Mouse (Mus musculus): Measurements from ENCODE around the gene Rhd. TPM values are rescaled to one million over a fixed set of nuclear protein-coding genes. Genes with fewer than 3 reads are reported as not detected.
"Not testable (repeated sequence)": the region's sequence is repeated elsewhere in the genome, so short reads cannot be mapped to it uniquely, and the experiment has no call there.

The Rhd gene
- polyA plus RNA-seq (2015; fragmentation: Nextera tagmentation; extraction: Ambion mirVana), result 1.3 and 1.4 TPM in 2 replicates

DNA sequence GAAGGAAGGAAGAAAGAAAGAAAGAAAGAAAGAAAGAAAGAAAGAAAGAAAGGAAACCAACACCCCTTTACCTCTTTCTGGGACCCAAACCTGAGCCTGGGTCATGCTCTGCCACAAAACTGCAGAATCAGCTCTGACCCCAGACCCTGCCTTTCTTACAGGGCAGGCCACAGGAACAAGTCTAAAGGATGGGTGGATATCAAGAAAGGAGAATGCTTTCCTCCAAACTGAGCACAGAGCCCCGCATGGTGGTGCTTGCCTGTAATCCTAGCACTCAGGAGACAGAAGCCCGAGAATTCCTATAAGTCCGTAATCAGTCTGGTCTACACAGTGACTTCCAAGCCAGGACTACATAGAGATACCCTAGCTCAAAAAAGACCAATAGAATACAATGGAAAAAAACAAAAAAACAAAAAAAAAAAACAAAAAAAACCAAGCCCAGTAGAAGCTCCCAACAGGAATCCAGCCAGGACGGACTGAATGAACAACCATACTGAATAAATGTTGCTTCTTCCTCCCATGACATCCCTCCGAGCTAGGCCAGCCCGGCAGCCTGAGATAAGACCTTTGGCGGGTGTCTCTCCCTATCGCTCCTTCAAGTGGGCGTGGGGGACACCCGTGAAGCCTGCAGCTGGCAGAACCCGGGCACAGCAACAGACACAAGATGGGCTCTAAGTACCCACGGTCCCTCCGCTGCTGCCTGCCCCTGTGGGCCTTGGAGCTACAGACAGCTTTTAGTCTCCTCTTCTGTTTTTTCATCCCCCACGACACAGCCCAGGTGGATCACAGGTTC lies at the start of gene Rhd:
Rhd (plus strand) TSS at position 600 of the 793 bp plus-strand sequence.
- Histone ChIP-seq H3K4me2 (ENCODE audit: low read length) (no peak within 1 kb of the TSS), H3K27me3 (ENCODE audit: control insufficient read depth, insufficient read depth, low read depth, low read length) (peaks cover 6% of the 10 kb centered on the region; the same call in 1 of the 2 replicates), H3K9me3 (replicated peaks; ENCODE audit: control insufficient read depth, low read length, poor library complexity, severe bottlenecking) (no peaks in the 10 kb centered on the region), H3K36me3 (ENCODE audit: control insufficient read depth, insufficient read depth, low read length) (no peaks in the 10 kb centered on the region), H3K4me3 (ENCODE audit: low read depth, low read length) (no peak within 1 kb of the TSS), H3K9ac (ENCODE audit: low read depth, low read length) (no peak within 1 kb of the TSS), H3K27ac (ENCODE audit: low read length) (no peak within 1 kb of the TSS), H3K4me1 (ENCODE audit: control insufficient read depth, insufficient read depth, low read length) (no peaks in the 10 kb centered on the region)
- ATAC-seq, result no peak
- 76% methylated on average over 14 of the region's 14 CpGs for WGBS

DNA sequence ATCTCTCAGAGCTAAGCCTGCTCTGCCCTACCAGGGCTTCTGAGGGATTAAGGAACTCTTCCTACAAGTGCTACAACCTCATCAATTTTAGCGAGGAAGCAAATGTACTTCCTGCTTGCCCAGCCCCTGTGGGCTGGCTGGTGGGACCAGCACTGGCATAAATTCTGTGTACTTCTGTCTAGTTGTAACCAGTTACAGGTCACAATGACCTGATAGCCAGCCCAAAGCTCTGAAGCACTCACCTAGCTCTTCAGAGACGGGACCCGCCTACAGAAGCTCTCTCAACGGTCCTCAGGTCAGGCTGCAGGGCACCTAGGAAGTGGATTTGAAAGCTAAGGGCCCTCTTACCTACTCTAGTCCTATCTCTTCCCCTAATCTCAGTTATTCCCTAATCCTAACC lies 46.6 kb upstream of the Rhd start:
- no peaks in the 10 kb centered on the region for H3K36me3 ChIP-seq (ENCODE audit: control insufficient read depth, insufficient read depth, low read length)
- no peak for ATAC-seq
- no peak overlapping the region for H3K4me3 ChIP-seq (ENCODE audit: low read depth, low read length)
- H3K27me3 ChIP-seq (ENCODE audit: control insufficient read depth, insufficient read depth, low read depth, low read length), result no peaks in the 10 kb centered on the region
- WGBS, result 82% methylated on average over 4 of the region's 4 CpGs
- no peak overlapping the region for H3K9ac ChIP-seq (ENCODE audit: low read depth, low read length)
- H3K4me2 ChIP-seq (ENCODE audit: low read length), result no peak overlapping the region
- H3K9me3 ChIP-seq (replicated peaks; ENCODE audit: control insufficient read depth, low read length, poor library complexity, severe bottlenecking), result no peaks in the 10 kb centered on the region
- H3K27ac ChIP-seq (ENCODE audit: low read length), result no peak overlapping the region
- H3K4me1 ChIP-seq (ENCODE audit: control insufficient read depth, insufficient read depth, low read length), result no peaks in the 10 kb centered on the region

GRCm38 (mm10) chr4:134821061-134821460 lies 43.3 kb upstream of the Rhd start:
- H3K4me2 ChIP-seq (ENCODE audit: low read length), result no peak overlapping the region
- no peaks in the 10 kb centered on the region for H3K27me3 ChIP-seq (ENCODE audit: control insufficient read depth, insufficient read depth, low read depth, low read length)
- H3K36me3 ChIP-seq (ENCODE audit: control insufficient read depth, insufficient read depth, low read length), result peaks cover 2% of the 10 kb centered on the region; the same call in 1 of the 2 replicates
- no peaks in the 10 kb centered on the region for H3K4me1 ChIP-seq (ENCODE audit: control insufficient read depth, insufficient read depth, low read length)
- H3K27ac ChIP-seq (ENCODE audit: low read length), result no peak overlapping the region
- no peak for ATAC-seq
- H3K9ac ChIP-seq (ENCODE audit: low read depth, low read length), result no peak overlapping the region
- 86% methylated on average over 1 of the region's 1 CpGs for WGBS
- no peaks in the 10 kb centered on the region for H3K9me3 ChIP-seq (replicated peaks; ENCODE audit: control insufficient read depth, low read length, poor library complexity, severe bottlenecking)
- no peak overlapping the region for H3K4me3 ChIP-seq (ENCODE audit: low read depth, low read length)

DNA sequence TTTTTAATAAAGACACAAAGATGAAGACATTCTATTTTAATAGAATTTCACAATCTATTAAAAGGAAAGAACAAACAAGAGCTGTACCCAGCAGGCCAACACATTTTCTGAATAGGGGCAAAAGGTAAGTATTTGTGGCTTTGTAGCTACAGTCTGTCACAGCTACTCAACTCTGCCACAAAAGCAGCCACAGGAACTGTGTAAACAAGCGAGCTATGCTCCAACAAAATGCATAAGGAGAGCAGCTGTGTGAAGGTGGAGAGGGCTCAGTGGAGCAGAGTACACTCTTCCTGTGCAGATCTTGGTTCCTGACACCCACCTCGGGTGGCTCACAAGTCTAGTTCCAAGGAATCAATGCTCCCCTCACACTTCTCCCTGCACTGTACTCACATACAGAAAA lies 40.8 kb upstream of the Rhd start:
- WGBS, result 71% methylated on average over 2 of the region's 2 CpGs
- peaks cover 17% of the 10 kb centered on the region for H3K36me3 ChIP-seq (ENCODE audit: control insufficient read depth, insufficient read depth, low read length)
- no peaks in the 10 kb centered on the region for H3K9me3 ChIP-seq (replicated peaks; ENCODE audit: control insufficient read depth, low read length, poor library complexity, severe bottlenecking)
- no peaks in the 10 kb centered on the region for H3K4me1 ChIP-seq (ENCODE audit: control insufficient read depth, insufficient read depth, low read length)
- no peak overlapping the region for H3K9ac ChIP-seq (ENCODE audit: low read depth, low read length)
- ATAC-seq, result no peak
- no peak overlapping the region for H3K27ac ChIP-seq (ENCODE audit: low read length)
- no peaks in the 10 kb centered on the region for H3K27me3 ChIP-seq (ENCODE audit: control insufficient read depth, insufficient read depth, low read depth, low read length)
- H3K4me2 ChIP-seq (ENCODE audit: low read length), result no peak overlapping the region
- H3K4me3 ChIP-seq (ENCODE audit: low read depth, low read length), result no peak overlapping the region

DNA sequence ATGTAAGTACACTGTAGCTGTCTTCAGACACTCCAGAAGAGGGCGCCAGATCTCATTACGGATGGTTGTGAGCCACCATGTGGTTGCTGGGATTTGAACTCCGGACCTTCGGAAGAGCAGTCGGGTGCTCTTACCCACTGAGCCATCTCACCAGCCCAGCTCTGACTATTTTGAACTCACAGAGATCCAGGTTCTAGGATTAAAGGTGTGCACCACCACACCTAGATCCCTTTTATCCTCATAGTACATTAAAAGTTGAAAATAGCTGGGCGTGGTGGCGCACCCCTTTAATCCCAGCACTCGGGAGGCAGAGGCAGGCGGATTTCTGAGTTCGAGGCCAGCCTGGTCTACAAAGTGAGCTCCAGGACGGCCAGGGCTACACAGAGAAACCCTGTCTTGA lies 38.5 kb upstream of the Rhd start:
- not testable (repeated sequence) for H3K27me3 ChIP-seq (ENCODE audit: control insufficient read depth, insufficient read depth, low read depth, low read length); H3K4me1 ChIP-seq (ENCODE audit: control insufficient read depth, insufficient read depth, low read length); ATAC-seq; H3K27ac ChIP-seq (ENCODE audit: low read length); H3K9me3 ChIP-seq (replicated peaks; ENCODE audit: control insufficient read depth, low read length, poor library complexity, severe bottlenecking); H3K4me3 ChIP-seq (ENCODE audit: low read depth, low read length); H3K4me2 ChIP-seq (ENCODE audit: low read length); H3K9ac ChIP-seq (ENCODE audit: low read depth, low read length)
- H3K36me3 ChIP-seq (ENCODE audit: control insufficient read depth, insufficient read depth, low read length), result peaks cover 17% of the 10 kb centered on the region
- 92% methylated on average over 10 of the region's 11 CpGs for WGBS

DNA sequence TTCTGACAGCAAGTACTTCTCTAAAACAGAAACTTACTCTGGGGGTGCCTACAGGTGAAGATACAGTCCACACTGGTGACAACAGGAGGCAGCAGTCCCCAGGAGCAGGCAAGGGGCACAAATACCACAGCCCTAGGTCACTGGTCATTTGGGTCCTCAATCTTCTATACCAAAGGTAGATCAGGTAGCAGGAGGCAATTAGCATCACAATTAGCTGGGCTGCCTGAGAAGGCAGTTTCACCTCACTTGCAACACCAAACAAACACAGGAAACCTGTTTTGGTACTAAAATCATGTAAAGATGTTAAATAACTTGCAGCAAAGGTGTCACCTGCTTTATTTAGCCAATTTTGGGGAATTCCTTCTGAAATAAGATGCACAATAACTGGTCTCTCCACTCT lies 38.0 kb upstream of the Rhd start:
- peaks cover 17% of the 10 kb centered on the region for H3K36me3 ChIP-seq (ENCODE audit: control insufficient read depth, insufficient read depth, low read length)
- no peak overlapping the region for H3K4me2 ChIP-seq (ENCODE audit: low read length)
- no peak overlapping the region for H3K27ac ChIP-seq (ENCODE audit: low read length)
- H3K9ac ChIP-seq (ENCODE audit: low read depth, low read length), result no peak overlapping the region
- no peak for ATAC-seq
- no peaks in the 10 kb centered on the region for H3K27me3 ChIP-seq (ENCODE audit: control insufficient read depth, insufficient read depth, low read depth, low read length)
- H3K9me3 ChIP-seq (replicated peaks; ENCODE audit: control insufficient read depth, low read length, poor library complexity, severe bottlenecking), result no peaks in the 10 kb centered on the region
- H3K4me1 ChIP-seq (ENCODE audit: control insufficient read depth, insufficient read depth, low read length), result no peaks in the 10 kb centered on the region
- H3K4me3 ChIP-seq (ENCODE audit: low read depth, low read length), result no peak overlapping the region

GRCm38 (mm10) chr4:134827806-134828205 lies 36.5 kb upstream of the Rhd start:
- no peaks in the 10 kb centered on the region for H3K4me1 ChIP-seq (ENCODE audit: control insufficient read depth, insufficient read depth, low read length)
- no peaks in the 10 kb centered on the region for H3K9me3 ChIP-seq (replicated peaks; ENCODE audit: control insufficient read depth, low read length, poor library complexity, severe bottlenecking)
- WGBS, result 94% methylated on average over 11 of the region's 11 CpGs
- no peak overlapping the region for H3K9ac ChIP-seq (ENCODE audit: low read depth, low read length)
- H3K27me3 ChIP-seq (ENCODE audit: control insufficient read depth, insufficient read depth, low read depth, low read length), result no peaks in the 10 kb centered on the region
- H3K4me3 ChIP-seq (ENCODE audit: low read depth, low read length), result no peak overlapping the region
- H3K36me3 ChIP-seq (ENCODE audit: control insufficient read depth, insufficient read depth, low read length), result peaks cover 19% of the 10 kb centered on the region
- ATAC-seq, result no peak
- H3K27ac ChIP-seq (ENCODE audit: low read length), result no peak overlapping the region
- H3K4me2 ChIP-seq (ENCODE audit: low read length), result no peak overlapping the region

DNA sequence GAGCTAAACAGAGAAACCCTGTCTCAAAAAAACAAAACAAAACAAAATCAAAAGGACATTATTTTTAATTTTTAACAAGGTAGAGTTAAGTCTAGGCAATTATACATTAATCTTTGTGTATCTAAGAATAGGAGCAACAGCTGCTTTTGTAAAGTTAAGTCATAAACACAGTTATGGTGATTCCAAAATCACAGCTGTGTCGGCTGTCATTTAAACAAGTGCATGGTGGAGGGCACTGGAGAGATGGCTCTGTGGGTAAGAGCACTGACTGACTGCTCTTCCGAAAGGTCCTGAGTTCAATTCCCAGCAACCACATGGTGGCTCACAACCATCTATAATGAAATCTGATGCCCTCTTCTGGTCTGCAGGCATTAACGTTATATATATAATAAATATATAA lies 32.4 kb upstream of the Rhd start:
- Histone ChIP-seq H3K27ac (ENCODE audit: low read length) (no peak overlapping the region), H3K4me3 (ENCODE audit: low read depth, low read length) (no peak overlapping the region), H3K36me3 (ENCODE audit: control insufficient read depth, insufficient read depth, low read length) (peaks cover 18% of the 10 kb centered on the region), H3K4me2 (ENCODE audit: low read length) (no peak overlapping the region), H3K9me3 (replicated peaks; ENCODE audit: control insufficient read depth, low read length, poor library complexity, severe bottlenecking) (no peaks in the 10 kb centered on the region), H3K9ac (ENCODE audit: low read depth, low read length) (no peak overlapping the region), H3K4me1 (ENCODE audit: control insufficient read depth, insufficient read depth, low read length) (no peaks in the 10 kb centered on the region), H3K27me3 (ENCODE audit: control insufficient read depth, insufficient read depth, low read depth, low read length) (no peaks in the 10 kb centered on the region)
- WGBS, result 90% methylated on average over 3 of the region's 3 CpGs
- no peak for ATAC-seq

GRCm38 (mm10) chr4:134835486-134835885 lies 28.9 kb upstream of the Rhd start:
- Histone ChIP-seq H3K36me3 (ENCODE audit: control insufficient read depth, insufficient read depth, low read length) (peaks cover 7% of the 10 kb centered on the region; the same call in 1 of the 2 replicates), H3K4me3 (ENCODE audit: low read depth, low read length) (no peak overlapping the region), H3K27me3 (ENCODE audit: control insufficient read depth, insufficient read depth, low read depth, low read length) (no peaks in the 10 kb centered on the region), H3K4me2 (ENCODE audit: low read length) (no peak overlapping the region), H3K9ac (ENCODE audit: low read depth, low read length) (no peak overlapping the region), H3K27ac (ENCODE audit: low read length) (no peak overlapping the region), H3K9me3 (replicated peaks; ENCODE audit: control insufficient read depth, low read length, poor library complexity, severe bottlenecking) (no peaks in the 10 kb centered on the region), H3K4me1 (ENCODE audit: control insufficient read depth, insufficient read depth, low read length) (peaks cover 3% of the 10 kb centered on the region; the same call in 1 of the 2 replicates)
- 89% methylated on average over 4 of the region's 4 CpGs for WGBS
- ATAC-seq, result no peak
